Mouse (Mus musculus): ENCODE measurements around the gene 2410131K14Rik. TPM values are rescaled to one million over a fixed set of nuclear protein-coding genes. Genes with fewer than 3 reads are reported as not detected.

2410131K14Rik gene
- total RNA-seq, 2 experiments from 2014 or later = 18.4 to 19.5 TPM

DNA sequence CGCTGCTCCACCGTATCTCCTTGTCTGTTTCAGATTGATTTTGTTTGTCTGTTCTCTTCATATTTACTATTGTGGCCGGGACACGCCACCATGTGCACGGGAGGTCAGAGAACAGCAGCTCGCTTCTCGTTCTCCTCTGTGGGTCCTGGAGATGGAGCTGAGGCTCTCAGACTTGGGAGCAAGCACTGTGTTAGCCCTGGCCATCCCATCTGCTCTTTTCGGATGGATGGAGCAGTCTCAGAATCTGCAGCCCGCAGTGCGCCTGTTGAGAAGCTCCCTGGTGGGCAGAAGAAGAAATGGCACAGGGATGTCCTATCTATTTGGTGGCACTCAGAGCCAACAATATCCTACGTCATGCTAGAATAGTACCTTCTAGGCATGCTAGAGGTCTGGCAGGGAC, 15.6 kb downstream of the 2410131K14Rik start:
- no peak for DNase-seq (ENCODE audit: low spot score in 2 of 2)

DNA sequence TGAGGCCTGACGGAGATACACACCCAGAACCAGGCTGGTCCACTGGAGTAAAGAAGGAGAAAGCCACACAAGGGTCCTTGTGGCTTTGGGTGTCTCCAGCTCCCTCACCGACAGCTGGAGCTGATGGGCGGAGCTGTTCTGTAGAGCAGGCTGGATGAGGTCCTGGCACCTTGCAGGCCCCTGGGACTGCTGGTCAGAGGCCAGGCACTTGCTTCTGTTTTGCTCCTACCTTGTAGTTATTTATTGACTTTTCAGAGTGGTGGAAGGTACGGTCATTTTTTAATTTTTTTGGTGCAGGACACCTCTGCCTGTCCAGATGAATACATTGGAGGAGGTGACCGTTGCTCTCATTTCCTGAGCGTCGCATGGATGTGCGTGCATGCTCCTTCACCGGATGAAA, 16.2 kb downstream of the 2410131K14Rik start:
- DNase-seq (ENCODE audit: low spot score in 2 of 2) = no peak

DNA sequence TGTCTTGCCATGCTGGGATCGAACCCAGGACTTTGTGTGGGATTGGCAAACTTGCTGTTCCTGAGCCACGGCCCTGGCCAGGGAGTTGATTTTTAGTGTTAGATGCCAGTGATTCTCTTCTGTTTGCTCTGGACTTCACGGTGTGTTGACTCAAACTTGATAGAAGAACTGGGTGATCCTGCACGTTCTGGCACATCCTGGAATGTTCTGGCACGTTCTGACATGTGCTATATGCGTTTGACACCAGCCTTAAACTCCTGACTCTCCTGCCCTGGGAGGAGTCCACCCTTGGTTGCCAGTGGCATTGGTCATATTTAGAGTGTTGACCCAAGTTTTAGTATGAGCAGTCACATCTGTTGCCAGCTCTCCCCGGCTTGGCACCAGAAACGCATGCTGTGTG, 17.4 kb downstream of the 2410131K14Rik start:
- DNase-seq (ENCODE audit: low spot score in 2 of 2) = peak in 1 of 2 experiments; percentile 8

DNA sequence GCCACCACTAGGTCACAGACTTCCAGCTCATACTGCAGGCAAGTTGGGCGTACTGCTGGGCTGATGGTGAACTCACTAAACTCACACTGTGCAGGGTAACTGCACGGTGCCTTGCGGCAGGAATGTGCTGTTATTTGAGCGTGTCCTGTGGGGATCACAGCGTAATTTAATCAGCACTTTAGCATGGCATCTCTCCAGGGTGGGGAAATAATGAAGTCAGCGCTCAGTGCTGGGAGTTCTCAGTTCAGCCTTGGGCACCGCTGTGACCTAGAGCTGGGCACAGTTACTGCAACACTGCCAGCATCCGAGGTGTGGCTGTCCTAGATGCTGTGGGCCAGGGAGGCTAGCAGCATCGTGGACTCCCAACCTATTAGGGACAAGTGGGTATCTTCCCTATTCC, 19.3 kb downstream of the 2410131K14Rik start:
- DNase-seq (ENCODE audit: low spot score in 2 of 2) = no peak

DNA sequence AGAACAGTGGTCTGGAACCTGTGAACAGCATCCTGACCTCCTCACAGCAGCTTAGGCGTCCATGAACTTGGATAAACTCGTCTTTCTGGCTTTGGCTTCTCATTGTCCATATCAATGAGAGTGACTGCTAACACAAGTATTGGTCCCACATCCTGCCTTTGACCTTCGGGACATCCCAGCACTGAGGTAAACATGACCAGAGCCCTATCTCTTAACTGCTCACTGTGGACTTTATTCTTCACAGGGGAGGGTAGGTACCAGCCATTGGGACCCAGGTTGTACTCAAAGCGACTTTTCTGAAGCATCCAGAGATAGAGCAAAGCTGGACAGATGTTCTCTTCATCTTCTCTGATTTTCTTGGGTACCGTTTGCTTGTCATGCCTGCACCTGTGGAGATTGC, 20.3 kb downstream of the 2410131K14Rik start:
- DNase-seq (ENCODE audit: low spot score in 2 of 2) = no peak

DNA sequence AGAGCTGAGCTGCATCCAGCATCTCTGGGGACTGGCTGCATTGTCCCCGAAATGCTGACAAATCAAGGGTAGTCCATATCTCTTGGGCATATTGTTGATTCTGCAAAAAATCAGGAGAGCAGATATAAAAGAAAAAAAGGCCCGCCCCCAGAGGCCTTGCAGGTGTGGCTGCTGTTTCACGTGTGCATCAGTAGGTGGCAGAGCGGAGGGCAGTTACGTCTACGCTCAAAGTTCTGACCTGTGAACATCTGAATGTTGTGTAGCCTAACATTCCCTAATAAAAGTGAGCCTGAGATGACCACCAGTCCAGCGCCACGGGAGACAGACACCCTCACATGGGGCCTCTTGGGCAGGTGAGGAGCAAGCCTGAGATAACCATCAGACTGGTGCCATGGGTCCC, 21.3 kb downstream of the 2410131K14Rik start:
- DNase-seq (ENCODE audit: low spot score in 2 of 2) = no peak

DNA sequence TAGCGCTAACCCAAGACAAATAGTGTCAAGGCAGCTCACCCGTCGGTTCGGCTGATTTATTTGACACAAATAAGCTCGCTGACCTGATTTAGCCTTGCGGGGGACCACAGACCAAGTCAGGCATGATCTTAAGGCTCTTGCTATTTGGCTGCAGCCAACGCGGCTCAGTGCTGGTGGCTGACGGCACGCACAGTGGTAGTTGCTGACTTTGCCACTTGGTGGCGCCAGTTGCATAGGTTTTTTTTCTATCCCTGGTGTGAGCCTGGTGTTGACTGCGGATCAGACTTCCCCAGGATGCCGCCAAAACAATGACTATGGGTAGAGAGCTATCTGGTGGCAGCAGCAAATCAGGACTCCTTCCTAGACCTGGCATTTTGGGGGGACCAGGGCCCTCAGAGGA, 24.0 kb downstream of the 2410131K14Rik start:
- peak; percentile 95 for DNase-seq (ENCODE audit: low spot score in 2 of 2)

DNA sequence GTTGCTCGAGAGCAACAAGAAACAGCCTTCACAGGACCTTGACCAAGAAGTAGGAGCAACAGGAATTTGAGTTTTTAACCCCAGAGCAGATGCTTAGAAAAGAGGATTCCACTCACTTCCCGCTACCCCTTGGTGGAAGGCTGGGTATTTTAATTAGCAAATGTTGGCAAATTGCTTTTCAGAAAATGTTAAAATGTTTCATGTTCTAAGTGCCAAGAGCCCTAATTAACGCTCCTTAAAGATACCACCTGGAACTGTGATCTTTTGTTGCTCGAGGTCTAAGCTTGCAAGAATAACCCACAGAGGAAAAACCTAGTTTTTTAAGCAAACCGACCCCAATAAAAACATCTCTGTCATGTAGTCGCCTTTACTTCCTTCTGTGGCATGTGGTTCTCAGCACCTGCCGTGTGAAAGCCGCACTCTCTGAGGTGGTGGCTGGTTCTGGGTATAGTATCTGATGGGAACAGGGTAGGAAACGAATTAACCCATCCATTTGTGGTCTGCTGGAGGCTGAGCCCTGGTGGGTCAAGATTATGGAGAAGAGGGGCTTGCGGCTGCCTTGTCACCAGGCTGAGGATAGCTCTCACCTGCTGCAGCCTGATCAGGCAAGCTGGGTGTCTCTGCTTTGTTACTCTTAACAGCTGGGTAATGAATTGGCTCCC, 26.6 kb downstream of the 2410131K14Rik start:
- no peak for DNase-seq (ENCODE audit: low spot score in 2 of 2)

DNA sequence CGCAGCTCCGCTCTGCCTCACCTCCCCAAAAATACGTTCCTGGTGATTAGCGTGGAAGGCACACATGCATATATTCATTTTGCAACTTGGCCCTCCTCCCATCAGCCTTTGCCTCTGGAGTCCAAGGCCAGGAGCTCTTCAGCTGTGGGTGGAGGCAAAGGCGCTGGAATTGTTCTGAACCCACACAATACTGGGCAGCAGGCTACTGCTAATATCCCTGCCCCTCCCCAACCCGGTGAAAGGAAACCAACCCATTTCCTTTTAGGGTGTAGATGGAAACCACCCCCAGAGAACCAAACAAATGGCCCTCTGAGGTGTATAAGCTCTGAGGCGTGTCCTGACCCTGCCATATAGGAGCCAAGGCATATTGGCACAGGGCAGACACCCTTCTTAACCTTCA, 28.4 kb downstream of the 2410131K14Rik start:
- DNase-seq (ENCODE audit: low spot score in 2 of 2) = no peak

DNA sequence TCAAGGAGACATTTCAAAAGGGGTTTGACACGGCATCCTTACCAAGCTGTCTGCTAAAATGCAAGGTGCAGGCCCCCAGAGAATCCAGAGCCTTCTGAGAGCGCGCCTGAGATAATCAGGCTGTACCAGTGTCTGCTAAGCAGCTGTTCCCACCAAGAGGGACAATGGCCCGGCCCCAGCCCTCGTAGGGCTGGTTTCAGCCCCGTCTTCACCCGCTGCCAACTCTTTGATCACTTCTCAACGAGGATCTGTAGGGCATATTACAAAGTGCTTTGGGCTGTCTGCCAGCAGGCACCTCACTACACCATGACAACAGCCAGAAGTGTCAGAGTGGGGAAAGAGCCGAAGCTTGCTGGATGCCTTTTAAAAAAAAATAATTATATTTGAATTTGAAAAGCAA, 29.5 kb downstream of the 2410131K14Rik start:
- DNase-seq (ENCODE audit: low spot score in 2 of 2) = no peak

DNA sequence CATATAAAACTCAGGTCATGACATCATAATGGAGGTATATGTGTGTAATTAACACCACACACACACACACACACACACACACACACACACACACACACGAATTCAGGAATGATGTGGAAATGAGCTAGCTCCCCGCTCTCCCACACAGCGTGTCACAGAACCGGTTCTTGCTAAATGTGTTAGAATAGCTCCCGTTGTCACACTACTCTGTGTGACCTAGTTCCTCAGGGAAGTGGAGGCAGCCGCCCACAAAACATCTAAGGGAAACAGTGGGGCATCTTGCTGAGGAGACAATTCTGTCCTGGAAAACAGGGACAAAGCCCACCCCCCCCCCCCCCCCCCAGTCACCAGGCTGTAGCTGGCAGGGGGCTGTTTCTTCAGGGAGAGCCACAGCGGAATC, 31.3 kb downstream of the 2410131K14Rik start:
- no peak for DNase-seq (ENCODE audit: low spot score in 2 of 2)

DNA sequence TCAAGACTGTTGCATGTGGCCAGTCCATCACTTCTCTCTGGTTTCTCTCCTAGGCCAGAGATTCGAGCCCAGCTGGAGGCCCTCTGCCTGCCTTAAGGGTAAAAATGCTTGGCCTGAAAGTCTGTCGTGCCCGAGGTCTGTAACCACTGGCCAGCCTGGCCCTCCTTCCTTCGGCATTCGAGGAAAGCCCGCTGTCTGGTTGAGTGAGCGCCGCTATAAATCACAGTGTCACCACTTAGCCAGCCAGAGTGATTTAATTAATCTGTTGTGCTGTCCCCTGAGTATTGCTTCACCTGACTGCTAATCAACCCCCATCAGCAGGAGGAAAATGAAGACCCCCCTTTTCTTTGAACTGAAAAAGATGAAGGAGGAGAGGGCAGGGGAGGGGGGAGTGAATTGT, 31.7 kb downstream of the 2410131K14Rik start:
- DNase-seq (ENCODE audit: low spot score in 2 of 2) = no peak

DNA sequence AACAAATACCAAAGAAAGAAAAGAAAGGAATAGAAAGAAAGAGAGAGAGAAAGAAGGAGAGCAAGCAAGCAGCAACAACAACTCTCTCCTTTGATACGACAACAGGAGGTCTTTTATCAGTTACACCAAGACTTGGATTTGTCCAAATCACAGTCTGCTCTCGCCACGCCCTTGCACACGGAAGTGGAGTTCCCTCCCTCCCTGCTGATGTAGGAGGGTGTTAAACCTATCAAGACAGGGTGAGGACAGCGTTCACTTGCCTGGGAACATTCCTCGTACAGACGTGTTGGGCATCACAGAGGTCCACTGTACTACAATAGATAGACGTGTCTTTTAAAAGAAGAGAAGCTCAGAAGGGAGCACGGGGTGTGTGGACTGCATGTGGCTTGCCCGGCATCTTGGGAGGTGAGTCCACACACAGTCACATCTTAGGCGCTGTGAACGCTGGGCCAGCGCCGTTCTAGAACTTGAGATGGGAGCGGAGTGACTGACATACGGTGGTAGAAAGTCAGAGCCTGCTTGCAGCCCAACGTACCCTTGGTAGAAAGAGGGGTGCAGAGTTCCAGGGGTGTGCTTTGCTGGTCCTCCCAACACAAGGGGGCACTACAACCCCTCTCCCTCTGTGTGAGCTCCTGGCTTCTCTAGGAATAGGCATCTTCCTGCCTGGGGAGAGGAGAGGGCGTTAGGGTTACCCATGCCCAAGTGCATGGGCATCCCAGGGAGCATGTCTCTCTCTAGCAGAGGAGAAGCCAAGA, 32.9 kb downstream of the 2410131K14Rik start:
- DNase-seq (ENCODE audit: low spot score in 2 of 2) = no peak

DNA sequence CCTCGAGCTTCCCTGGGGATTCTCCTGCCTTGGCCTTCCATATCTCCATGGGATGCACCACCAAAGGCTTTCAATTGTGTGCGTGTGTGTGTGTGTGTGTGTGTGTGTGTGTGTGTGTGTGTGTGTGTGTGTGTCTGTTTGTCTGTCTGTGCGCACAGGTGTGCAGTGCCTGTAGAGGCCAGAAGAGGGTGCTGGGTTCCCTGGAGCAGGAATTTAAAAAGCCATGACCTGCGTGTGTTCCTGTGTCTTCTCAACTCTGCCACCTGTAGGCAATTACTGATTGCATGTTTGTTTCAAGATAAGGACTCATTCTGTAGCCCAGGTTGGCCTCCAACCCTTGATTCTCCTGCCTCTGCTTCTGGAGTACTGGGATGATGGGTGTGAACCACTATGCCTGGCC, 46.4 kb downstream of the 2410131K14Rik start:
- DNase-seq (ENCODE audit: low spot score in 2 of 2) = no peak

DNA sequence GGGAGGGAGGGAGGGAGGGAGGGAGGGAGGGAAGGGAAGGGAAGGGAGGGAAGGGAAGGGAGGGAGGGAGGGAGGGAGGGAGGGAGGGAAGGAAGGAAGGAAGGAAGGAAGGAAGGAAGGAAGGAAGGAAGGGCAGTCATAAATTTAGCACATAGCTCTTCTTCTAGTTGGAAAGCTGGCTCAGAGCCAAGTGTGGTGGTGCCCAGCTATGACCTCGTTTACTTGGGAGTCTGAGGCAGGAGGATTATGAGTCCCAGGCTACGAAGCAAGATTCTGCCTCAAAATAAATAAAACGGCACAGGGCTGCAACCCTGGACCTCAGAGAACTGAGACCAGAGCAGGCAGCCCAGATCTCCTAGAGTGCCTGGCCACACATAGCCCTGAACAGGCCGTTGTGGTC, 47.4 kb downstream of the 2410131K14Rik start:
- DNase-seq (ENCODE audit: low spot score in 2 of 2) = no peak

DNA sequence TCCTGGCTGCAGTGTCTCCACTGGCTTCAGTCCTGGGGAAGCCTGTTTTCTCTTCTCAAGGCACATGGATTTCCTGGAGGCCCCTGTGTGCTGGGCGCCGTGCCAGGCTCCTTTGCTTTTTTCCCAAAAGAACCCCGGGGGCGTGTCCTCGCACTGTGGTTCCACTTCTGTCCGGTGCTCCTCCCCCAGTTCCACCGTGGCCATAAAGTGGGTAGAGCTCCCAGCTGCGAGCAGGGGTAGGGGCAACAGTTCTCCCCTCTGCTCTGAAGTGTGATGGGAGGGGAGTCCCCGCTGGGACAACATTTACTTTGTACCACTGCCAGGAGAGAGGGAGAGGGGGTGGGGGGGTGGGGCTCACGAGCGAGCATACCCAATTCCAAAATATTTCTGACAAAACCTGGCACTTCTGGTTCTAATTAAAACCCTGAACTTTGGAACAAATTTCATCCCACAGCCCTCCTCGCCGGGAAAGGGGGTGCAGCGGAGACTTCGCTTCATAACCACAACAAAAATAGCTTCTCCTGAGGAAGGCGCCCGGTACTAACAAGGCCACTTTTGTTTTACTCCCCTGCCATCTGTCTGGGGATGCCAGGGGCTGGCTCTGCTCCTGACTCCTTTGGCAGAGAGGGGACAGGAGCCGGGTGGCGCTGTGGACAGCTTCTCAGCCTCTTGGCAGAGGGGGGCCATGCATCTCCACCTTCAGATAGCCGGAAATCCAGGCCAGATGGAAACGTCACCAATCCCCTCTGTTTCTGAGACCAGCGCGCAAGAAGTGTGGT, 49.2 kb downstream of the 2410131K14Rik start:
- peak; percentile 88 to 90 for DNase-seq (ENCODE audit: low spot score in 2 of 2)

DNA sequence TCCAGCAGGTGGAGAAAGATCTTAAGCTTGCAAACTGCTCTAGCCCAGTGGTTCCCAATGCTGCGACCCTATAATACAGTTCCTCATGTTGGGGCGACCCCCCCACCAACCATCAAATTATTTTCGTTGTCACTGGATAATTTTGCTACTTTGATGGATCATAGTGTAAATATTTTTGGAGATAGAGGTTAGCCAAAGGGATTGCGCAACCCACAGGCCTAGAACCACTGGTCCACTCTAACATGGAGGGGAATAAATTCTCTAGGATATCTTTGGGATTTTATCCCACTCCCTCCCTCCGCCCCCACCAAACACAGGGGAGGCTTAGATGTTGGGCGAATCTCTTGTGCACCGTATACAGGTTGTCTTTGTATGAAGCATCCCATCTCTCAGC, 49.8 kb downstream of the 2410131K14Rik start:
- no peak for DNase-seq (ENCODE audit: low spot score in 2 of 2)

DNA sequence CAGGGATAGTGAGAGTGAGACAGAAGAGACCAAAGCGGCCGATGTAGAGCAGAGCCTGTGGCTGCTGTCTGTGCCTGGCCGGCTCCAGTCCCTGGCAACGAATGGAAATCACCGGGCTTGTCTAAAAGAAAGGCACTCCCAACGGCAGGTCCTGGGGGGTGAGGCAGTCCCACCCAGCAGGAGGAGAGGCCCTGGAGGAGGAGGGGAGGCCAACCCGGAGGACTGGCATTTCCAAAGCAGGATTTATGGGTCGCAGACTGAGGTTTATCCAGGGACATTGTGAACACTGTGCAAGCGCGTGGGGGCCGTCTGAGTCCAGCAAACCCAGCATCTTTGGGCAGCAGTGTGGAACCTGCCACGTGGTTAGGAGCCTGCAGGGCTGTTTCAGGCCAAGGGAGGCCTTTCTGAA, 52.3 kb downstream of the 2410131K14Rik start:
- peak; percentile 22 to 26 for DNase-seq (ENCODE audit: low spot score in 2 of 2)

DNA sequence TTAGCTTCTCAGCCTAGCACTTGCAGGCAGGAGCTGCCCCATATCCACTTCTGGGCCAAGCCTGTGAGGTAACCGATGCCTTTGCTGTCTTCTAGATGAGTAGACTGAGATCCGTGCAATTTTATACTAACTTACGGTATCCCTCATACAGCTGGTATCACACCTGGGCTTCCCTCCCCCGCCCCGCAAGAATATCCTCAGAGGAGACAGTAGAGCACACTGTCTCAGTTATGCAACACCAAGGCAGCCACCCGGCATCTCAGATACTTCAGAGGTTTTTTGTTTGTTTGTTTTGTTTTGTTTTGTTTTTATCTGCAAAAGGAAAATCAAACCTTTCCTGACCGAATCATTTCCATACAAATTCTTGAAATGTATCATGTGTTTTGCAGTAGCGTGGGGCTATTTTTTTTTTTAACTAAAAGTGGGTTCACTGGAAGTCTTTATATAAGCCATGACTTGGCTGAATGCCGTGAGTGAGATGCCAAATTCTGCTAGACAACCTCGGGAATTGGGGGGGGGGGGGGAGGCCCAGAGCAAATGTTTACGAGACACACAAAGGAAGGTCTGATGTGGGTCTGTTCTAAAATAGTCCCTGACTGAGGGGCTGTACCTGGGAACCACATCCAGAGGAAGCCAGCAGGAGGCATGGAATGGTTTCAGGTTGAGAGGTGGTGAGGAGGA, 54.8 kb downstream of the 2410131K14Rik start:
- DNase-seq (ENCODE audit: low spot score in 2 of 2) = no peak

DNA sequence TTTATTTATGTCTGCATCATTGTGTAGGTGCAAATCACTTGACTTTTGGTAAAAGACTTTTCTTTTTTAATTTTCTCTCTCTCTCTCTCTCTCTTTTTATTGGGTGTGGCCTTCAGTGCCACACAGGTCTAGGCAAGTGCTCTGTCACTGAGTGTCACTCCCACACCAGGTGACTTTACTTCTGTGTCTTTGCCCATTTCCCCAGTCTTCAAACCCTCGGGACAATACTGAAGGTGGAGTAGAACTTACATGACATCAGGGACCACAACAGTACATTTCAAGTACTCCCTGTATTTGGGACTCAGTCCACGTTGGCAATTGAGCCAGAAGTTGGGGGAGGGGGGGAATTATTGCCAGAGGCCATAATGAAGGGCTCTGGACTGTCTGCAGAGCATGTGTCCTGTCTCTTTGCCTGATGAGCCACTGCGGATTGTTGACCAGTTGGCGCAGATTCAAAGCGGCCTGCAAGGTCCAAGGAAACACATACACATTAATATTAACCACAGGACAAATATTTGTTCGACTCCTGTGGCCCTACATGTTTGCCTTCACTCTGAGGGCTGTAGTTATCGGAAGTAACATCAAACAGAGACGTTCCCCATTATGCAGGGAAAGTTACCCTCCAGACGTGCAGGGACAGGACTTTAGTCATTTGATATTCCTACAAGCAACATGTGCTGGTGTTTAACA, 57.6 kb downstream of the 2410131K14Rik start:
- DNase-seq (ENCODE audit: low spot score in 2 of 2) = no peak
